Mouse (Mus musculus) CH12.LX (cell line): ENCODE results near the gene Tescl. TPM values are rescaled to one million over a fixed set of nuclear protein-coding genes. Genes with fewer than 3 reads are reported as not detected.

ENCODE experiments used
- DNase-seq: peaks from one replicate; pipeline ENCODE4 v3.0.0-alpha.2; 2013; ENCODE audit errors: extremely low read depth
- H3K27ac ChIP-seq: 2 replicates; pipeline ENCODE4 v1.5.1; 2012; ENCODE audit warnings: low read depth, mild to moderate bottlenecking, control low read depth, moderate library complexity; ENCODE audit not compliant: insufficient read depth
- H3K27me3 ChIP-seq: replicated peaks from 2 replicates; pipeline ENCODE3; 2012; ENCODE audit warnings: inconsistent platforms
- H3K36me3 ChIP-seq, 2 experiments: replicated peaks in 1 of 2; 2 replicates each; pipeline versions ENCODE3 to v1.6.1; 2012; ENCODE audit warnings: inconsistent platforms in 1 of 2, low read length in 1 of 2, mild to moderate bottlenecking in 1 of 2, mixed read lengths in 1 of 2, moderate library complexity in 1 of 2; ENCODE audit not compliant: control insufficient read depth in 1 of 2, insufficient read depth in 1 of 2
- H3K4me1 ChIP-seq, 2 experiments: 2 replicates each; pipeline ENCODE4 v1.6.1; 2012; ENCODE audit warnings: inconsistent platforms in 1 of 2, moderate library complexity in 1 of 2; ENCODE audit not compliant: insufficient read depth in 2 of 2, control insufficient read depth in 1 of 2
- H3K4me2 ChIP-seq: 2 replicates; pipeline ENCODE4 v1.6.1; 2012; ENCODE audit warnings: low read depth, mild to moderate bottlenecking, control low read depth; ENCODE audit not compliant: poor library complexity, insufficient read depth, severe bottlenecking
- H3K4me3 ChIP-seq, 3 experiments: fragments of 150-350 bp in 1 of 3; sonication (generic) in 1 of 3; replicated peaks in 1 of 3; 2 replicates each; pipeline versions ENCODE3 to v1.5.1; 2011 to 2012; ENCODE audit warnings: low read depth in 2 of 3, low read length in 2 of 3, mild to moderate bottlenecking in 2 of 3, moderate library complexity in 2 of 3, control low read depth in 1 of 3, improper control_type of control experiment in 1 of 3, inconsistent platforms in 1 of 3, mixed read lengths in 1 of 3; ENCODE audit not compliant: poor library complexity in 1 of 3
- H3K79me2 ChIP-seq: replicated peaks from 2 replicates; pipeline ENCODE4 v1.6.1; 2012; ENCODE audit warnings: mild to moderate bottlenecking, moderate library complexity; ENCODE audit not compliant: control insufficient read depth, poor library complexity, insufficient read depth, severe bottlenecking; ENCODE audit errors: extremely low read depth
- H3K9ac ChIP-seq: 2 replicates; pipeline ENCODE4 v1.6.1; 2012; ENCODE audit warnings: low read depth, mild to moderate bottlenecking, control low read depth, moderate library complexity; ENCODE audit not compliant: insufficient read depth
- H3K9me3 ChIP-seq: replicated peaks from 2 replicates; pipeline ENCODE3; 2012; ENCODE audit warnings: low read length, inconsistent platforms, mixed read lengths
- BHLHE40 ChIP-seq: IDR thresholded peaks from 2 replicates; pipeline ENCODE4 v1.6.1; 2011; ENCODE audit warnings: mild to moderate bottlenecking, low read depth, low read length, improper control_type of control experiment
- CHD1 ChIP-seq: IDR thresholded peaks from 2 replicates; pipeline ENCODE4 v1.6.1; 2012; ENCODE audit warnings: low read depth, low read length, improper control_type of control experiment, inconsistent platforms
- CHD2 ChIP-seq: IDR thresholded peaks from 2 replicates; pipeline ENCODE4 v1.6.1; 2011; ENCODE audit warnings: low read length, improper control_type of control experiment
- ELF1 ChIP-seq: IDR thresholded peaks from 2 replicates; pipeline ENCODE4 v1.6.1; 2014; ENCODE audit warnings: low read depth, mild to moderate bottlenecking, inconsistent platforms, low read length, improper control_type of control experiment
- EP300 ChIP-seq: IDR thresholded peaks from 2 replicates; pipeline ENCODE4 v1.6.1; 2011; ENCODE audit warnings: low read length, improper control_type of control experiment
- GABPA ChIP-seq: IDR thresholded peaks from 2 replicates; pipeline ENCODE4 v1.6.1; 2012; ENCODE audit warnings: low read depth, low read length, improper control_type of control experiment, inconsistent platforms; ENCODE audit not compliant: insufficient replicate concordance
- HCFC1 ChIP-seq: IDR thresholded peaks from 2 replicates; pipeline ENCODE4 v1.6.1; 2012; ENCODE audit warnings: low read depth, mild to moderate bottlenecking, inconsistent platforms, low read length, improper control_type of control experiment
- JUN ChIP-seq: IDR thresholded peaks from 2 replicates; pipeline ENCODE4 v1.6.1; 2011; ENCODE audit warnings: low read depth, mild to moderate bottlenecking, low read length, improper control_type of control experiment, moderate library complexity; ENCODE audit not compliant: insufficient read depth
- JUND ChIP-seq: conservative IDR thresholded peaks from 2 replicates; pipeline ENCODE4 v1.6.1; 2011; ENCODE audit warnings: low read depth, low read length, improper control_type of control experiment
- MAFK ChIP-seq: IDR thresholded peaks from 2 replicates; pipeline ENCODE4 v1.6.1; 2011; ENCODE audit warnings: low read length, improper control_type of control experiment; ENCODE audit not compliant: insufficient replicate concordance
- MAZ ChIP-seq: IDR thresholded peaks from 2 replicates; pipeline ENCODE4 v1.6.1; 2012; ENCODE audit warnings: low read depth, mild to moderate bottlenecking, inconsistent platforms, low read length, improper control_type of control experiment, moderate library complexity
- MXI1 ChIP-seq: IDR thresholded peaks from 2 replicates; pipeline ENCODE4 v1.6.1; 2011; ENCODE audit warnings: mild to moderate bottlenecking, low read depth, low read length, improper control_type of control experiment
- NELFE ChIP-seq: IDR thresholded peaks from 2 replicates; pipeline ENCODE4 v1.6.1; 2011; ENCODE audit warnings: low read depth, low read length, improper control_type of control experiment
- NRF1 ChIP-seq: IDR thresholded peaks from 2 replicates; pipeline ENCODE4 v1.6.1; 2014; ENCODE audit warnings: low read depth, mild to moderate bottlenecking, inconsistent platforms, low read length, improper control_type of control experiment, moderate library complexity
- PAX5 ChIP-seq: IDR thresholded peaks from 2 replicates; pipeline ENCODE4 v1.6.1; 2012; ENCODE audit warnings: low read length, inconsistent platforms, mixed read lengths
- SMC3 ChIP-seq: IDR thresholded peaks from 2 replicates; pipeline ENCODE4 v1.6.1; 2011; ENCODE audit warnings: low read depth, low read length, improper control_type of control experiment
- TBP ChIP-seq: conservative IDR thresholded peaks from 2 replicates; pipeline ENCODE4 v1.6.1; 2011; ENCODE audit warnings: low read depth, low read length, improper control_type of control experiment
- TCF12 ChIP-seq: IDR thresholded peaks from 2 replicates; pipeline ENCODE4 v1.6.1; 2014; ENCODE audit warnings: low read depth, mild to moderate bottlenecking, inconsistent platforms, low read length, improper control_type of control experiment
- UBTF ChIP-seq: IDR thresholded peaks from 2 replicates; pipeline ENCODE4 v1.6.1; 2012; ENCODE audit warnings: low read depth, mild to moderate bottlenecking, inconsistent platforms, low read length, improper control_type of control experiment, moderate library complexity
- ZC3H11A ChIP-seq: IDR thresholded peaks from 2 replicates; pipeline ENCODE4 v1.6.1; 2012; ENCODE audit warnings: low read depth, mild to moderate bottlenecking, inconsistent platforms, low read length, improper control_type of control experiment
- ZMIZ1 ChIP-seq: IDR thresholded peaks from 2 replicates; pipeline ENCODE4 v1.6.1; 2012; ENCODE audit warnings: low read depth, mild to moderate bottlenecking, inconsistent platforms, low read length, improper control_type of control experiment
- ZNF384 ChIP-seq: IDR thresholded peaks from 2 replicates; pipeline ENCODE4 v1.6.1; 2012; ENCODE audit warnings: low read depth, low read length, improper control_type of control experiment, inconsistent platforms
- dilution Hi-C: fragments of 300-500 bp; cut with MboI; formaldehyde crosslinking; loops from 2 replicates; pipeline ENCODE4 v1.14.3; 2020; ENCODE audit warnings: low sequenced_read_pairs; ENCODE audit not compliant: extremely low pct_unique_long_range_greater_than_20kb, extremely low pct_ligation_motif_present
- in situ Hi-C: fragments of 300-500 bp; cut with MboI; formaldehyde crosslinking; loops from 3 replicates; pipeline ENCODE4 v1.14.3; 2019; ENCODE audit warnings: low sequenced_read_pairs, low pct_ligation_motif_present, low pct_unique_long_range_greater_than_20kb, mixed read lengths
- polyA plus RNA-seq: library from polyadenylated mRNA; unstranded; fragments of >175 nt; gene quantifications from 2 replicates; pipeline ENCODE4 v1.2.1, GENCODE M21; 2012; ENCODE audit warnings: low read depth; ENCODE audit not compliant: insufficient read length
- total RNA-seq, 2 experiments: library from RNA; depleted of rRNA; stranded (reverse); fragments of 300-350 nt in 1 of 2; fragments of >200 nt in 1 of 2; gene quantifications; 2 replicates each; pipeline ENCODE4 v1.2.3; 2012 to 2014

Gene Tescl
- total and polyA plus RNA-seq, 3 experiments: not detected

GRCm38 (mm10) chr7:24299823-24300481 is 33.8 kb downstream of the Tescl start:
- H3K4me2 ChIP-seq: no peak overlapping the region
- dilution Hi-C loops: no loop called here
- H3K27ac ChIP-seq: no peak overlapping the region
- H3K36me3 ChIP-seq: peaks cover 30 to 63% of the 10 kb centered on the region in 2 experiments
- no peak for DNase-seq
- in situ Hi-C loops: loop anchor here (10.0 kb wide), 1 partner anchor 145 kb away; no protein-coding TSS in a partner anchor
- H3K9me3 ChIP-seq: peaks cover 9% of the 10 kb centered on the region
- H3K79me2 ChIP-seq: no peaks in the 10 kb centered on the region
- H3K4me3 ChIP-seq: no peak overlapping the region
- TF ChIP-seq PAX5 (no peak), ZC3H11A (no peak), ELF1 (no peak), HCFC1 (no peak), NELFE (no peak), JUND (no peak), TCF12 (no peak), ZNF384 (no peak), GABPA (no peak), JUN (no peak)
- H3K9ac ChIP-seq: no peak overlapping the region
- H3K27me3 ChIP-seq: no peaks in the 10 kb centered on the region
- no peaks in the 10 kb centered on the region for H3K4me1 ChIP-seq

GRCm38 (mm10) chr7:24298973-24299708 is 34.6 kb downstream of the Tescl start:
- no peak overlapping the region for H3K9ac ChIP-seq
- H3K79me2 ChIP-seq: no peaks in the 10 kb centered on the region
- in situ Hi-C loops: loop anchor here (10.0 kb wide), 1 partner anchor 144 kb away; no protein-coding TSS in a partner anchor
- peaks cover 24 to 61% of the 10 kb centered on the region in 2 experiments for H3K36me3 ChIP-seq
- H3K4me2 ChIP-seq: no peak overlapping the region
- H3K9me3 ChIP-seq: peaks cover 9% of the 10 kb centered on the region
- dilution Hi-C loops: no loop called here
- no peaks in the 10 kb centered on the region for H3K27me3 ChIP-seq
- TF ChIP-seq UBTF (no peak), MAZ (no peak), EP300 (no peak), SMC3 (no peak), GABPA (no peak), ZMIZ1 (no peak), NRF1 (no peak), HCFC1 (no peak), CHD2 (no peak), MXI1 (no peak), BHLHE40 (no peak), CHD1 (no peak), ZC3H11A (no peak), MAFK (no peak), TBP (no peak)
- no peak overlapping the region for H3K27ac ChIP-seq
- H3K4me1 ChIP-seq: no peaks in the 10 kb centered on the region
- no peak overlapping the region for H3K4me3 ChIP-seq
- DNase-seq: no peak
